Comparison of ENCODE assay signal across 18 mouse cellular contexts in genomic region chr2:122576295-122576694, GRCm38 (mm10). TPM values are rescaled to one million over a fixed set of nuclear protein-coding genes. Genes with fewer than 3 reads are reported as not detected.
DNase-seq lines count a peak whose midpoint lies in the region; ATAC-seq lines count a peak whose summit lies in the region.
"Had no signal": no experiment of that assay in that cellular context is flagged by ENCODE, and none has a peak within 500 bp of the region (broad histone marks: within the 10 kb centered on the region; RNA-seq: fewer than 3 reads in every experiment).

No protein-coding gene starts in this region.

- H3K9ac ChIP-seq in embryonic facial prominence, embryonic 14.5 days (ENCODE audit: low read depth, low read length): no peak overlapping the region
- H3K9ac ChIP-seq in kidney, embryonic 16.5 days (replicated peaks; ENCODE audit: low read length): no peak overlapping the region
- H3K9ac ChIP-seq in intestine, embryonic 15.5 days: no peak overlapping the region
- no peak overlapping the region for H3K9ac ChIP-seq in liver, embryonic 12.5 days
- H3K9ac ChIP-seq: embryonic facial prominence, embryonic 12.5 days; forebrain, embryonic 12.5 days had no signal

- DNase-seq in embryonic facial prominence, embryonic 14.5 days (ENCODE audit: low spot score): no peak
- DNase-seq in embryonic facial prominence, embryonic 10.5 days (ENCODE audit: low spot score): no peak
- DNase-seq in kidney, adult 8-10 months: no peak
- no peak for DNase-seq in thymus, postnatal 0 days (ENCODE audit: low spot score)
- DNase-seq in ovary, adult 18-20 months (ENCODE audit: low spot score): no peak
- DNase-seq: cerebellum, adult 9-11 months; left cerebral cortex, postnatal 4 days; right cerebral cortex, postnatal 25 days; thymus, postnatal 4 days had no signal

- H3K4me3 ChIP-seq in embryonic facial prominence, embryonic 14.5 days (ENCODE audit: low read depth, low read length): no peak overlapping the region
- H3K4me3 ChIP-seq in embryonic facial prominence, embryonic 10.5 days: no peak overlapping the region
- H3K4me3 ChIP-seq in kidney, embryonic 16.5 days (ENCODE audit: low read length): no peak overlapping the region
- no peak overlapping the region for H3K4me3 ChIP-seq in intestine, embryonic 15.5 days (replicated peaks)
- no peak overlapping the region for H3K4me3 ChIP-seq in liver, embryonic 12.5 days
- H3K4me3 ChIP-seq: embryonic facial prominence, embryonic 12.5 days; forebrain, embryonic 12.5 days; heart, embryonic 10.5 days; myocyte had no signal

- no peak overlapping the region for H3K27ac ChIP-seq in embryonic facial prominence, embryonic 14.5 days (replicated peaks; ENCODE audit: low read depth, low read length)
- H3K27ac ChIP-seq in embryonic facial prominence, embryonic 10.5 days (replicated peaks): no peak overlapping the region
- peak overlapping the region; percentile 71; the same call in 1 of the 2 replicates for H3K27ac ChIP-seq in kidney, embryonic 16.5 days (ENCODE audit: low read length)
- no peak overlapping the region for H3K27ac ChIP-seq in intestine, embryonic 15.5 days
- no peak overlapping the region for H3K27ac ChIP-seq in liver, embryonic 12.5 days
- H3K27ac ChIP-seq: embryonic facial prominence, embryonic 12.5 days; forebrain, embryonic 12.5 days; hindbrain, postnatal 0 days had no signal

- no peaks in the 10 kb centered on the region for H3K4me1 ChIP-seq in embryonic facial prominence, embryonic 14.5 days (ENCODE audit: control insufficient read depth, insufficient read depth, low read length)
- peaks cover 6% of the 10 kb centered on the region; the same call in 1 of the 2 replicates for H3K4me1 ChIP-seq in embryonic facial prominence, embryonic 10.5 days
- peaks cover 13% of the 10 kb centered on the region for H3K4me1 ChIP-seq in kidney, embryonic 16.5 days (ENCODE audit: insufficient read depth, low read length)
- H3K4me1 ChIP-seq in intestine, embryonic 15.5 days (replicated peaks): peaks cover 9% of the 10 kb centered on the region; the same call in 1 of the 2 replicates
- H3K4me1 ChIP-seq in liver, embryonic 12.5 days: no peaks in the 10 kb centered on the region
- H3K4me1 ChIP-seq: embryonic facial prominence, embryonic 12.5 days; forebrain, embryonic 12.5 days had no signal

- ATAC-seq in embryonic facial prominence, embryonic 14.5 days (ENCODE audit: low read depth): 0 out of 2 replicates have a peak, but pooled peaks have one; percentile 15
- peak; percentile 78; the same call in 1 of the 2 replicates for ATAC-seq in kidney, embryonic 16.5 days (ENCODE audit: low FRiP score, low TSS enrichment)
- ATAC-seq in intestine, embryonic 15.5 days: no peak
- peak; percentile 40; the same call in 1 of the 2 replicates for ATAC-seq in liver, embryonic 12.5 days
- ATAC-seq: hindbrain, postnatal 0 days had no signal

- no peaks in the 10 kb centered on the region for H3K36me3 ChIP-seq in embryonic facial prominence, embryonic 14.5 days (ENCODE audit: control insufficient read depth, insufficient read depth, low read length)
- H3K36me3 ChIP-seq in embryonic facial prominence, embryonic 10.5 days (replicated peaks): no peaks in the 10 kb centered on the region
- no peaks in the 10 kb centered on the region for H3K36me3 ChIP-seq in kidney, embryonic 16.5 days (ENCODE audit: insufficient read depth, low read length)
- no peaks in the 10 kb centered on the region for H3K36me3 ChIP-seq in intestine, embryonic 15.5 days
- H3K36me3 ChIP-seq in liver, embryonic 12.5 days: no peaks in the 10 kb centered on the region
- H3K36me3 ChIP-seq: embryonic facial prominence, embryonic 12.5 days; forebrain, embryonic 12.5 days; G1E; heart, embryonic 10.5 days had no signal

- H3K4me2 ChIP-seq in embryonic facial prominence, embryonic 14.5 days (ENCODE audit: low read depth, low read length): no peak overlapping the region
- H3K4me2 ChIP-seq in kidney, embryonic 16.5 days (replicated peaks; ENCODE audit: low read depth, low read length): 0 out of 2 replicates have a peak overlapping the region, but pooled peaks have one; percentile 18
- H3K4me2 ChIP-seq in intestine, embryonic 15.5 days (replicated peaks): 0 out of 2 replicates have a peak overlapping the region, but pooled peaks have one; percentile 22
- no peak overlapping the region for H3K4me2 ChIP-seq in liver, embryonic 12.5 days
- H3K4me2 ChIP-seq: embryonic facial prominence, embryonic 12.5 days; forebrain, embryonic 12.5 days had no signal

- no peaks in the 10 kb centered on the region; the same call in 1 of the 2 replicates for H3K27me3 ChIP-seq in embryonic facial prominence, embryonic 14.5 days (replicated peaks; ENCODE audit: control insufficient read depth, insufficient read depth, low read length)
- H3K27me3 ChIP-seq in embryonic facial prominence, embryonic 10.5 days (replicated peaks; ENCODE audit: low read depth, poor library complexity, severe bottlenecking): no peaks in the 10 kb centered on the region
- no peaks in the 10 kb centered on the region for H3K27me3 ChIP-seq in kidney, embryonic 16.5 days (ENCODE audit: insufficient read depth, low read length)
- H3K27me3 ChIP-seq in intestine, embryonic 15.5 days (replicated peaks): no peaks in the 10 kb centered on the region
- H3K27me3 ChIP-seq in liver, embryonic 12.5 days (replicated peaks): no peaks in the 10 kb centered on the region
- H3K27me3 ChIP-seq: embryonic facial prominence, embryonic 12.5 days; forebrain, embryonic 12.5 days had no signal

- WGBS in embryonic facial prominence, embryonic 14.5 days: 26% methylated on average over 5 of the region's 5 CpGs
- 53% methylated on average over 5 of the region's 5 CpGs for WGBS in embryonic facial prominence, embryonic 10.5 days
- 36% methylated on average over 5 of the region's 5 CpGs for WGBS in kidney, embryonic 16.5 days
- WGBS in intestine, embryonic 15.5 days: 25% methylated on average over 5 of the region's 5 CpGs
- 46% methylated on average over 5 of the region's 5 CpGs for WGBS in liver, embryonic 12.5 days (ENCODE audit: insufficient replicate concordance)

- H3K9me3 ChIP-seq in embryonic facial prominence, embryonic 14.5 days (ENCODE audit: control insufficient read depth, low read length): no peaks in the 10 kb centered on the region
- no peaks in the 10 kb centered on the region for H3K9me3 ChIP-seq in embryonic facial prominence, embryonic 10.5 days
- H3K9me3 ChIP-seq in kidney, embryonic 16.5 days (ENCODE audit: low read length): no peaks in the 10 kb centered on the region
- H3K9me3 ChIP-seq in intestine, embryonic 15.5 days: no peaks in the 10 kb centered on the region
- H3K9me3 ChIP-seq in liver, embryonic 12.5 days (replicated peaks): no peaks in the 10 kb centered on the region
- H3K9me3 ChIP-seq: embryonic facial prominence, embryonic 12.5 days; forebrain, embryonic 12.5 days; G1E; heart, embryonic 10.5 days had no signal

RNA-seq across cellular contexts. Expression of gene Gatm, which starts 34.8 kb away (rescaled TPM):
- polyA plus RNA-seq in embryonic facial prominence, embryonic 14.5 days (2014; fragmentation: Nextera tagmentation; extraction: Ambion mirVana): 97.0 and 127 TPM in 2 replicates
- 6.6 and 7.2 TPM in 2 replicates for polyA plus RNA-seq in embryonic facial prominence, embryonic 10.5 days (2016; fragmentation: Nextera tagmentation; extraction: Ambion mirVana)
- polyA plus RNA-seq in kidney, embryonic 16.5 days (2015; fragmentation: Nextera tagmentation; extraction: Ambion mirVana): 83.1 and 98.7 TPM in 2 replicates
- 18.9 and 23.9 TPM in 2 replicates for polyA plus RNA-seq in intestine, embryonic 15.5 days (2015; fragmentation: Nextera tagmentation; extraction: Ambion mirVana)
- 19.3 and 19.9 TPM in 2 replicates for polyA plus RNA-seq in liver, embryonic 12.5 days (2016; fragmentation: Nextera tagmentation; extraction: Ambion mirVana)
- polyA plus RNA-seq in thymus, postnatal 0 days (2015; fragmentation: Nextera tagmentation; extraction: Ambion mirVana): 6.3 and 7.4 TPM in 2 replicates
- polyA plus RNA-seq: G1E had no signal

Comparison
In these comparisons a context has a peak if more than half of its experiments do, and no peak if none do; other contexts are left out.
1. H3K4me2 ChIP-seq: peak in kidney, embryonic 16.5 days (single experiment) and intestine, embryonic 15.5 days (single experiment); none in embryonic facial prominence, embryonic 14.5 days (single experiment) and liver, embryonic 12.5 days (single experiment).